Mouse (Mus musculus): ENCODE results near the gene Ppp2r5a. TPM values are rescaled to one million over a fixed set of nuclear protein-coding genes. Genes with fewer than 3 reads are reported as not detected.

Gene Ppp2r5a
- polyA plus RNA-seq, 1 experiment, result 127 TPM

DNA sequence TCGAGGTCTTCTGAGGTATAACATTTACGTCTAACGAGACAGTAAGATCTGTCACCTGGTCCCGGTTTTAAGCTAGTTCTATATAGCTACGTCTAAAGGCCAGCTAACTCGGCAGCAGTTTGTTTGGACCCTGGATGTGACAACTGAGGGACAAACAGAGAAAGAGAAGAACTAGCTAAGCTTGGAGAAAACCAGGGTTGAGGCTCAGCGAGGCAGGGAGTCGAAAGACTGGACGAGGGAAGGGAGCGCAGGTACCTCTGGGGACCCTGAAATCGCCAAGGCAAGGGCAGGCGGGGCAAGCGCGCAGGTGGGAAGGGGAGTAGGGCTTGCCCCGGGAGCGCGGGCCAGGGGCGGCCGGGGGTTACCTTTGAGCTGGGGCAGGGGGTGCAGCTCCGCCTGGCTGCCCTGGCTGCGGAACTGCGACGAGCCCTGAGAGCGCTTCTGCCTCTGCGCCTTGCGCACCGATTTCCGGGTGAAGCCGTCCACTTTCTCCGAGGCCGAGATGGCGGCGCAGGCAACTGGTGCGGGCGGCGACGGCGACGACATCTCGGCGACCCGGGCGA lies 7.1 kb downstream of the Ppp2r5a start:
- Histone ChIP-seq H3K27ac (ENCODE audit: insufficient read depth, low read length) (no peak overlapping the region), H3K4me1 (ENCODE audit: control insufficient read depth, insufficient read depth, low read length) (no peaks in the 10 kb centered on the region), H3K4me3 (ENCODE audit: low read depth, low read length) (peak overlapping the region; percentile 92), H3K9me3 (replicated peaks; ENCODE audit: control insufficient read depth, insufficient read depth, low read length, poor library complexity, severe bottlenecking) (no peaks in the 10 kb centered on the region), H3K27me3 (ENCODE audit: control insufficient read depth, insufficient read depth, low read length, poor library complexity, severe bottlenecking) (no peaks in the 10 kb centered on the region), H3K9ac (ENCODE audit: low read depth, poor library complexity, severe bottlenecking) (peak overlapping the region; percentile 96), H3K36me3 (ENCODE audit: control insufficient read depth, insufficient read depth, low read length, poor library complexity, severe bottlenecking) (no peaks in the 10 kb centered on the region)
- TF ChIP-seq CTCF (IDR thresholded peaks at IDR 0.05; ENCODE audit: low read depth, low read length) (no peak), EP300 (IDR thresholded peaks at IDR 0.05; ENCODE audit: insufficient read depth, low read depth, low read length) (no peak), POLR2A (IDR thresholded peaks at IDR 0.05; ENCODE audit: insufficient read depth, low read length) (no peak)

DNA sequence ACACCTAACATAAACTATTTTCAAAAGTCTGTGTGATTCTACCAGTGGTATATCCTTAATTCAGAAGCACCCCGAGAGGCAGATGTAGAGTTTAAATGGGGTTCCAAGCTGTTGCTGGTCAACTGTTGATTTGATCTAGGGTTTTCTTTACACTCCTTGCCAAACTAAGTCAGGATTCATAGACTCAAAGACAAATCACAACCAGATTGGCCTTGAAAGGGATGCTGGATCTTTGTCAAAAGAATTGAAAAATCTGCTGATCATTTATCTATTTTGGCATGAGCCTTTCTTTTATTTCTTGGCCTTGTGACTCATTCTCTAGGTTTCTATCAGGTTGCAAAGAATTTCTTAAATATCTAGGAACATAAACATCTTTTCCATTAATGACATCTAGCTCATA lies 7.9 kb downstream of the Ppp2r5a start:
- no peak for TF ChIP-seq CTCF (IDR thresholded peaks at IDR 0.05; ENCODE audit: low read depth, low read length)
- TF ChIP-seq POLR2A (IDR thresholded peaks at IDR 0.05; ENCODE audit: insufficient read depth, low read length), result no peak
- TF ChIP-seq EP300 (IDR thresholded peaks at IDR 0.05; ENCODE audit: insufficient read depth, low read depth, low read length), result no peak
- Histone ChIP-seq H3K9ac (ENCODE audit: low read depth, poor library complexity, severe bottlenecking) (peak overlapping the region; percentile 96), H3K4me3 (ENCODE audit: low read depth, low read length) (no peak overlapping the region)

DNA sequence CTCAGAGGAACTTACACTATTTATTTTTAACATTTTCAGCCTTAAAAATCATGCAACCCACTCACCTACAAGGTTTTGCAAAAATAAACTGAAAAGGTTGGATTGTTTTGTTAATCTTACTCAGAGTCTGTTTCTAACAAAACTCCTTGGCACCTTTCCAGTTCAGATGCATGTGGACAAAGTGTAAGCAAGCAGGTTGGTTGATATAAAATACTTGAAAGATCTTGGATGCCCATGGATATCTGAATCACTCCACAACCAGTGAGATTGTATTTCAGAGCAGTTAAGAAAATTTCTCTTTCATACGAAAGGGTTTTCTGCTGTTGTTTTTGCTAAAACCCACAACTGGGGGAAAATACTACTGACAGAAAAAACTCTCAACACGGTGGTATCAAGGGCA lies 8.9 kb downstream of the Ppp2r5a start:
- H3K36me3 ChIP-seq (ENCODE audit: control insufficient read depth, insufficient read depth, low read length, poor library complexity, severe bottlenecking), result no peaks in the 10 kb centered on the region
- no peak overlapping the region for H3K9ac ChIP-seq (ENCODE audit: low read depth, poor library complexity, severe bottlenecking)
- no peak overlapping the region for H3K4me3 ChIP-seq (ENCODE audit: low read depth, low read length)
- H3K4me1 ChIP-seq (ENCODE audit: control insufficient read depth, insufficient read depth, low read length), result no peaks in the 10 kb centered on the region
- no peaks in the 10 kb centered on the region for H3K27me3 ChIP-seq (ENCODE audit: control insufficient read depth, insufficient read depth, low read length, poor library complexity, severe bottlenecking)
- no peaks in the 10 kb centered on the region for H3K9me3 ChIP-seq (replicated peaks; ENCODE audit: control insufficient read depth, insufficient read depth, low read length, poor library complexity, severe bottlenecking)
- no peak for TF ChIP-seq CTCF (IDR thresholded peaks at IDR 0.05; ENCODE audit: low read depth, low read length)
- TF ChIP-seq EP300 (IDR thresholded peaks at IDR 0.05; ENCODE audit: insufficient read depth, low read depth, low read length), result no peak
- TF ChIP-seq POLR2A (IDR thresholded peaks at IDR 0.05; ENCODE audit: insufficient read depth, low read length), result no peak
- no peak overlapping the region for H3K27ac ChIP-seq (ENCODE audit: insufficient read depth, low read length)

More for the DNA sequence above, 7.9 kb downstream of the Ppp2r5a start:
- no peaks in the 10 kb centered on the region for H3K36me3 ChIP-seq (ENCODE audit: control insufficient read depth, insufficient read depth, low read length, poor library complexity, severe bottlenecking)
- H3K4me1 ChIP-seq (ENCODE audit: control insufficient read depth, insufficient read depth, low read length), result no peaks in the 10 kb centered on the region
- no peaks in the 10 kb centered on the region for H3K27me3 ChIP-seq (ENCODE audit: control insufficient read depth, insufficient read depth, low read length, poor library complexity, severe bottlenecking)
- H3K27ac ChIP-seq (ENCODE audit: insufficient read depth, low read length), result no peak overlapping the region
- no peaks in the 10 kb centered on the region for H3K9me3 ChIP-seq (replicated peaks; ENCODE audit: control insufficient read depth, insufficient read depth, low read length, poor library complexity, severe bottlenecking)

DNA sequence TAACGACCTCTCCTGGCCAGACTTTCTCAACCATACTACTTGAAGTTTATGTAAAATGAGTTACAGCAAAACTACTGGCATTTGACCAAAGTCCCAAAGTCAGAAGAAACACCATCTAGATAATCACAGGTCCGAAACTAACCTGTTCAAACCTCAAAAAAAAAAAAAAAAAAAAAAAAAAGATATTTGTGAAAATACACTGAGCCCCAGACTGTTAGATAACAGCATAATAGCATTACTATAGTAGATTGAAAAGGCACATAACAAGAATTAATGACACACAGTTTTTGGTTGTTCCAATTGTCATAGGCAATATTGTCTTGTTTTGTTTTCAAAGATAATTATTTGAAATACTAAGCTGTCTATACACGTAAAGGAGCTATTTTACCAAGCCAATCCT lies 9.5 kb downstream of the Ppp2r5a start:
- no peaks in the 10 kb centered on the region for H3K9me3 ChIP-seq (replicated peaks; ENCODE audit: control insufficient read depth, insufficient read depth, low read length, poor library complexity, severe bottlenecking)
- H3K36me3 ChIP-seq (ENCODE audit: control insufficient read depth, insufficient read depth, low read length, poor library complexity, severe bottlenecking), result no peaks in the 10 kb centered on the region
- no peaks in the 10 kb centered on the region for H3K4me1 ChIP-seq (ENCODE audit: control insufficient read depth, insufficient read depth, low read length)
- H3K4me3 ChIP-seq (ENCODE audit: low read depth, low read length), result no peak overlapping the region
- no peak overlapping the region for H3K9ac ChIP-seq (ENCODE audit: low read depth, poor library complexity, severe bottlenecking)
- no peak overlapping the region for H3K27ac ChIP-seq (ENCODE audit: insufficient read depth, low read length)
- TF ChIP-seq CTCF (IDR thresholded peaks at IDR 0.05; ENCODE audit: low read depth, low read length) (no peak), EP300 (IDR thresholded peaks at IDR 0.05; ENCODE audit: insufficient read depth, low read depth, low read length) (no peak), POLR2A (IDR thresholded peaks at IDR 0.05; ENCODE audit: insufficient read depth, low read length) (no peak)
- H3K27me3 ChIP-seq (ENCODE audit: control insufficient read depth, insufficient read depth, low read length, poor library complexity, severe bottlenecking), result no peaks in the 10 kb centered on the region

DNA sequence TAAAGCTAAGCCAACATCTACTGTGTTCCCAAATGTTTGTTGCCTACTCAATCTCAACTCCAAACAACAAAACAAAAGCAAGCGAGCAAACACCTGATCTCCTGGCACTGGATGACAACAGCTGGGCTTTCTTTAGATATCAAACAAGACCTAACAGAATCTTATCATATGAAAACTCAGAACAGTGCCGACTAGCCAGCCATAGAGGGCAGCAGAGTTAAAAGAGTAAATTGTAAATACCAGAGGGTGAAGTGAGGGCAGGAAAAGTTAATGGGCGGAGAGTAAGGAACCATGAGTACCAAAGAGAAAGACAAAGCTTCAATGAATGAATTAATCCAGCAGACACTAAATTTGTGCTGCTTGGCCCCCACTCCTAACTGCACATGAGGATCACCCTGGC lies 11.8 kb downstream of the Ppp2r5a start:
- Histone ChIP-seq H3K4me1 (ENCODE audit: control insufficient read depth, insufficient read depth, low read length) (no peaks in the 10 kb centered on the region), H3K27me3 (ENCODE audit: control insufficient read depth, insufficient read depth, low read length, poor library complexity, severe bottlenecking) (no peaks in the 10 kb centered on the region), H3K27ac (ENCODE audit: insufficient read depth, low read length) (no peak overlapping the region)

DNA sequence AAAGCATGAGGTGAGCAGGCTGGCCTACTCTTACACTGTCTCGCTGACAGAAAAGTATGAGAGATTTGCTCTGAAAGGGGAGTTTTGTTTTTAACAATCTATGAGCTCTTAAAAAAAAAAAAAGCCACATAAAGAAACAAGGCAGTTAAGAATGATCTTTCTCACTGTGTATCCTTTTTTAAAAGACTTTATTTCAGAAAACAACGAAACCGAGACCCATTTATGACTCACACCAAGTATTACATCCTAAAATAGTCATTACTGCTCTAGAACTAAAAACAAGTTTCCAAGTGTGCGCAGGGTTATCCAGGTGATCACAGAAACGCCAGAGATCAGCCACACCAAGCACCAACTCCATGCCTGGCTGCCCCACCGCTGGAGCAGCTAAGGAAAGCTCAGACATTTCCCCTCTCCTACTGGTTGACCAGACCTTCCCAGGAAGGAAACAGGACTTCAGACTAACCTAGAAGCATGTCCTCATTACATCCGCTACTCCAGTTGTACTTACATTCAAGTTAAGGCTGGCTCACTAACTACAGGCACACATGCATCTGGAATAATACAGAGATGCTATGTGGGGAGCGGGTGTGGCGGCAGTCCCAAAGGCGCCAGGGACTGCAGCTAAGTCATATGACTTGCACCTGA lies 18.2 kb downstream of the Ppp2r5a start:
- Histone ChIP-seq H3K4me1 (ENCODE audit: control insufficient read depth, insufficient read depth, low read length) (no peaks in the 10 kb centered on the region), H3K27ac (ENCODE audit: insufficient read depth, low read length) (no peak overlapping the region), H3K36me3 (ENCODE audit: control insufficient read depth, insufficient read depth, low read length, poor library complexity, severe bottlenecking) (no peaks in the 10 kb centered on the region), H3K27me3 (ENCODE audit: control insufficient read depth, insufficient read depth, low read length, poor library complexity, severe bottlenecking) (no peaks in the 10 kb centered on the region), H3K4me3 (ENCODE audit: low read depth, low read length) (no peak overlapping the region), H3K9ac (ENCODE audit: low read depth, poor library complexity, severe bottlenecking) (no peak overlapping the region), H3K9me3 (replicated peaks; ENCODE audit: control insufficient read depth, insufficient read depth, low read length, poor library complexity, severe bottlenecking) (no peaks in the 10 kb centered on the region)
- TF ChIP-seq CTCF (IDR thresholded peaks at IDR 0.05; ENCODE audit: low read depth, low read length) (no peak), EP300 (IDR thresholded peaks at IDR 0.05; ENCODE audit: insufficient read depth, low read depth, low read length) (no peak), POLR2A (IDR thresholded peaks at IDR 0.05; ENCODE audit: insufficient read depth, low read length) (no peak)

More for the DNA sequence above, 11.8 kb downstream of the Ppp2r5a start:
- Histone ChIP-seq H3K4me3 (ENCODE audit: low read depth, low read length) (no peak overlapping the region), H3K36me3 (ENCODE audit: control insufficient read depth, insufficient read depth, low read length, poor library complexity, severe bottlenecking) (no peaks in the 10 kb centered on the region), H3K9me3 (replicated peaks; ENCODE audit: control insufficient read depth, insufficient read depth, low read length, poor library complexity, severe bottlenecking) (no peaks in the 10 kb centered on the region), H3K9ac (ENCODE audit: low read depth, poor library complexity, severe bottlenecking) (no peak overlapping the region)
- TF ChIP-seq EP300 (IDR thresholded peaks at IDR 0.05; ENCODE audit: insufficient read depth, low read depth, low read length), result no peak
- no peak for TF ChIP-seq POLR2A (IDR thresholded peaks at IDR 0.05; ENCODE audit: insufficient read depth, low read length)
- no peak for TF ChIP-seq CTCF (IDR thresholded peaks at IDR 0.05; ENCODE audit: low read depth, low read length)
